Mouse (Mus musculus) stomach, embryonic 14.5 days (tissue): ENCODE measurements around the gene Ago3. TPM values are rescaled to one million over a fixed set of nuclear protein-coding genes. Genes with fewer than 3 reads are reported as not detected.

Experiments
- ATAC-seq: fragments of 200-750 bp; cut with Nextera tagmentation; 2 replicates; pipeline ENCODE4 v1.8.0; 2017; ENCODE audit warnings: low read depth, moderate TSS enrichment; ENCODE audit not compliant: insufficient number of reproducible peaks, insufficient read depth, low FRiP score
- H3K27ac ChIP-seq: fragments of 300-500 bp; sonication (generic); 2 replicates; pipeline ENCODE4 v1.5.1; 2014; ENCODE audit warnings: mild to moderate bottlenecking, low read length, moderate library complexity, mixed read lengths
- H3K27me3 ChIP-seq: fragments of 300-500 bp; sonication (generic); 2 replicates; pipeline ENCODE4 v1.6.1; 2014; ENCODE audit warnings: low read length, control low read depth, mixed read lengths; ENCODE audit not compliant: control insufficient read depth, insufficient read depth
- H3K36me3 ChIP-seq: fragments of 300-500 bp; sonication (generic); 2 replicates; pipeline ENCODE4 v1.6.1; 2014; ENCODE audit warnings: mild to moderate bottlenecking, control low read depth, low read length, moderate library complexity, mixed read lengths; ENCODE audit not compliant: control insufficient read depth, insufficient read depth
- H3K4me1 ChIP-seq: fragments of 300-500 bp; sonication (generic); 2 replicates; pipeline ENCODE4 v1.6.1; 2014; ENCODE audit warnings: low read length, control low read depth, mixed read lengths; ENCODE audit not compliant: control insufficient read depth, insufficient read depth
- H3K4me2 ChIP-seq: fragments of 300-500 bp; sonication (generic); replicated peaks from 2 replicates; pipeline ENCODE4 v1.6.1; 2014; ENCODE audit warnings: low read depth, low read length, control low read depth
- H3K4me3 ChIP-seq: fragments of 300-500 bp; sonication (generic); 2 replicates; pipeline ENCODE4 v1.5.1; 2014; ENCODE audit warnings: low read depth, low read length, control low read depth
- H3K9ac ChIP-seq: fragments of 300-500 bp; sonication (generic); replicated peaks from 2 replicates; pipeline ENCODE4 v1.6.1; 2014; ENCODE audit warnings: low read depth, mild to moderate bottlenecking, control low read depth, low read length, moderate library complexity, mixed read lengths
- H3K9me3 ChIP-seq: fragments of 300-500 bp; sonication (generic); 2 replicates; pipeline ENCODE4 v1.6.1; 2016; ENCODE audit warnings: low read depth, low read length, control low read depth; ENCODE audit not compliant: control insufficient read depth
- WGBS: fragments of 180-500 bp; shearing (Covaris S2); extraction: QIAGEN DNeasy Blood & Tissue Kit; methylation state at CpG from one replicate; pipeline ENCODE4 v1.1.7; 2014; 5-methylcytosine and 5-hydroxymethylcytosine counted together
- polyA plus RNA-seq: library from polyadenylated mRNA; unstranded; fragments of >200 nt; fragmentation: Nextera tagmentation; extraction: Ambion mirVana; gene quantifications from 2 replicates; pipeline ENCODE4 v1.2.1, GENCODE M21; 2014

Ago3 gene
- polyA plus RNA-seq, 1 experiment from 2014 or later: 18.7 TPM

GRCm38 (mm10) chr4:126322646-126323045, 106.7 kb downstream of the Ago3 start:
- no peaks in the 10 kb centered on the region for H3K9me3 ChIP-seq
- no peak overlapping the region for H3K9ac ChIP-seq
- H3K27me3 ChIP-seq: no peaks in the 10 kb centered on the region
- peaks cover 16% of the 10 kb centered on the region; the same call in 1 of the 2 replicates for H3K4me1 ChIP-seq
- H3K27ac ChIP-seq: no peak overlapping the region
- no peak for ATAC-seq
- WGBS: 93% methylated on average over 13 of the region's 13 CpGs
- no peak overlapping the region for H3K4me2 ChIP-seq
- H3K36me3 ChIP-seq: peaks cover 11% of the 10 kb centered on the region
- H3K4me3 ChIP-seq: no peak overlapping the region

- Histone ChIP-seq H3K27me3 (no peaks in the 10 kb centered on the region), H3K27ac (no peak overlapping the region), H3K4me3 (peak overlapping the region; percentile 70; the same call in 1 of the 2 replicates), H3K9ac (no peak overlapping the region), H3K36me3 (peaks cover 17% of the 10 kb centered on the region), H3K4me1 (peaks cover 16% of the 10 kb centered on the region; the same call in 1 of the 2 replicates), H3K9me3 (no peaks in the 10 kb centered on the region), H3K4me2 (peak overlapping the region; percentile 40)
- 52% methylated on average over 28 of the region's 28 CpGs for WGBS
- peak; percentile 9; the same call in 1 of the 2 replicates for ATAC-seq
Measured at GRCm38 (mm10) chr4:126321854-126322511, 107.4 kb downstream of the Ago3 start.

- Histone ChIP-seq H3K4me1 (peaks cover 16% of the 10 kb centered on the region; the same call in 1 of the 2 replicates), H3K9ac (peak within 1 kb of the TSS; percentile 75), H3K4me3 (peak within 1 kb of the TSS; percentile 70), H3K27ac (peak within 1 kb of the TSS; percentile 59; the same call in 1 of the 2 replicates), H3K36me3 (peaks cover 24% of the 10 kb centered on the region), H3K9me3 (no peaks in the 10 kb centered on the region), H3K4me2 (peak within 1 kb of the TSS; percentile 84), H3K27me3 (no peaks in the 10 kb centered on the region)
- WGBS: under 1% methylated on average over 77 of the region's 80 CpGs
- ATAC-seq: peak; percentile 83
Measured at GRCm38 (mm10) chr4:126321111-126321853, 108.1 kb downstream of the Ago3 start, which contains the start of gene Adprhl2. Gene Adprhl2 (minus strand): TSS chr4:126321703.

GRCm38 (mm10) chr4:126319806-126320205, 109.5 kb downstream of the Ago3 start:
- H3K9me3 ChIP-seq: no peaks in the 10 kb centered on the region
- WGBS: 90% methylated on average over 6 of the region's 6 CpGs
- no peaks in the 10 kb centered on the region for H3K27me3 ChIP-seq
- H3K4me3 ChIP-seq: no peak overlapping the region
- H3K9ac ChIP-seq: no peak overlapping the region
- H3K36me3 ChIP-seq: peaks cover 28% of the 10 kb centered on the region
- H3K4me2 ChIP-seq: no peak overlapping the region
- H3K27ac ChIP-seq: no peak overlapping the region
- peaks cover 12% of the 10 kb centered on the region; the same call in 1 of the 2 replicates for H3K4me1 ChIP-seq
- ATAC-seq: no peak

- no peak overlapping the region for H3K4me3 ChIP-seq
- H3K4me2 ChIP-seq: no peak overlapping the region
- H3K9ac ChIP-seq: no peak overlapping the region
- 92% methylated on average over 13 of the region's 13 CpGs for WGBS
- no peaks in the 10 kb centered on the region for H3K27me3 ChIP-seq
- no peak overlapping the region for H3K27ac ChIP-seq
- H3K36me3 ChIP-seq: peaks cover 28% of the 10 kb centered on the region
- H3K4me1 ChIP-seq: peaks cover 6% of the 10 kb centered on the region; the same call in 1 of the 2 replicates
- no peak for ATAC-seq
- no peaks in the 10 kb centered on the region for H3K9me3 ChIP-seq
Measured at GRCm38 (mm10) chr4:126316443-126317040, 112.8 kb downstream of the Ago3 start.

GRCm38 (mm10) chr4:126315931-126316330, 113.4 kb downstream of the Ago3 start:
- no peak overlapping the region for H3K27ac ChIP-seq
- H3K9me3 ChIP-seq: no peaks in the 10 kb centered on the region
- WGBS: 38% methylated on average over 5 of the region's 5 CpGs
- H3K9ac ChIP-seq: no peak overlapping the region
- H3K4me3 ChIP-seq: no peak overlapping the region
- peaks cover 6% of the 10 kb centered on the region; the same call in 1 of the 2 replicates for H3K4me1 ChIP-seq
- H3K4me2 ChIP-seq: no peak overlapping the region
- H3K36me3 ChIP-seq: peaks cover 28% of the 10 kb centered on the region
- H3K27me3 ChIP-seq: no peaks in the 10 kb centered on the region
- ATAC-seq: 0 out of 2 replicates have a peak, but pooled peaks have one; percentile 62

GRCm38 (mm10) chr4:126314393-126314792, 115.0 kb downstream of the Ago3 start:
- no peak overlapping the region for H3K9ac ChIP-seq
- H3K9me3 ChIP-seq: no peaks in the 10 kb centered on the region
- H3K36me3 ChIP-seq: peaks cover 28% of the 10 kb centered on the region
- no peak overlapping the region for H3K27ac ChIP-seq
- no peak for ATAC-seq
- H3K4me2 ChIP-seq: no peak overlapping the region
- H3K27me3 ChIP-seq: no peaks in the 10 kb centered on the region
- no peaks in the 10 kb centered on the region; the same call in 1 of the 2 replicates for H3K4me1 ChIP-seq
- WGBS: 63% methylated on average over 10 of the region's 10 CpGs
- no peak overlapping the region for H3K4me3 ChIP-seq

- Histone ChIP-seq H3K27ac (no peak overlapping the region), H3K9me3 (no peaks in the 10 kb centered on the region), H3K4me1 (no peaks in the 10 kb centered on the region; the same call in 1 of the 2 replicates), H3K36me3 (peaks cover 23% of the 10 kb centered on the region), H3K9ac (no peak overlapping the region), H3K4me2 (no peak overlapping the region), H3K4me3 (no peak overlapping the region), H3K27me3 (no peaks in the 10 kb centered on the region)
- no peak for ATAC-seq
- WGBS: 48% methylated on average over 5 of the region's 5 CpGs
Measured at GRCm38 (mm10) chr4:126313202-126313601, 116.2 kb downstream of the Ago3 start.
